Mouse (Mus musculus): ENCODE data around the gene Tnfsf14. TPM values are rescaled to one million over a fixed set of nuclear protein-coding genes. Genes with fewer than 3 reads are reported as not detected.
A peak's percentile ranks its signal among the peaks of the same experiment; 100 is the strongest.

Tnfsf14 gene
- polyA plus RNA-seq, 1 experiment from 2014 or later = not detected

- ATAC-seq (ENCODE audit: low FRiP score, low TSS enrichment) = no peak
- no peaks in the 10 kb centered on the region for H3K36me3 ChIP-seq (ENCODE audit: control insufficient read depth, insufficient read depth, low read length)
- no peak overlapping the region for H3K27ac ChIP-seq (replicated peaks)
- H3K9ac ChIP-seq (ENCODE audit: low read length) = no peak overlapping the region
- TF ChIP-seq CTCF (IDR thresholded peaks at IDR 0.05; ENCODE audit: low read depth) (no peak), EP300 (optimal IDR thresholded peaks at IDR 0.05) (no peak)
- DNase-seq (ENCODE audit: low spot score) = no peak
- H3K27me3 ChIP-seq (ENCODE audit: control insufficient read depth, insufficient read depth, low read length) = no peaks in the 10 kb centered on the region
- H3K4me1 ChIP-seq (replicated peaks; ENCODE audit: control insufficient read depth, insufficient read depth) = no peaks in the 10 kb centered on the region
- H3K9me3 ChIP-seq (ENCODE audit: control insufficient read depth, low read length) = no peaks in the 10 kb centered on the region
- WGBS = 57% methylated on average over 9 of the region's 9 CpGs
- no peak overlapping the region for H3K4me3 ChIP-seq (ENCODE audit: low read depth, low read length)
- no peak overlapping the region for H3K4me2 ChIP-seq (replicated peaks; ENCODE audit: low read depth)
Observed at GRCm38 (mm10) chr17:57223313-57223712, 29.3 kb upstream of the Tnfsf14 start.

DNA sequence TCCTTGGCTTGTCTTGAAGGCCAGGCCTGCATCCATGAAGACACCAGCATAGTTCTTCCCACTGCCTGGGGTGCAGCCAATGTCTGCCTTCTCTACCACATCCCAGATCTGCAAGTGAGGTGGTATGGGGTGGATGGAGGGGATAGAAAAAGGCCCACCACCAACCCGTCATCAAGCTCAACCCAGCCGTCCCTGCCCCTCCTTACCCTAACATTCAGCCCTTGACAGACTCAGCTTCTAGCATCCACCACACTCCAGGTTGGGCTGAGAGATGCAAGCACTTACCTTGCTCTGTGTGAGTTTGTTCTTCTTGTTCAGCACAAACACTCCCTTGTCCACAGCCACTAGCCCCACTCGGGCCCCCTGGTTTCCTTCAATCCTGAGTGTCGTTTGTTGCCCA is 27.9 kb upstream of the Tnfsf14 start:
- H3K4me1 ChIP-seq (replicated peaks; ENCODE audit: control insufficient read depth, insufficient read depth) = no peaks in the 10 kb centered on the region
- ATAC-seq (ENCODE audit: low FRiP score, low TSS enrichment) (no peak), DNase-seq (ENCODE audit: low spot score) (no peak)
- H3K27me3 ChIP-seq (ENCODE audit: control insufficient read depth, insufficient read depth, low read length) = no peaks in the 10 kb centered on the region
- H3K9ac ChIP-seq (ENCODE audit: low read length) = no peak overlapping the region
- no peak overlapping the region for H3K4me2 ChIP-seq (replicated peaks; ENCODE audit: low read depth)
- H3K9me3 ChIP-seq (ENCODE audit: control insufficient read depth, low read length) = no peaks in the 10 kb centered on the region
- TF ChIP-seq EP300 (optimal IDR thresholded peaks at IDR 0.05) = no peak
- no peak for TF ChIP-seq CTCF (IDR thresholded peaks at IDR 0.05; ENCODE audit: low read depth)
- H3K27ac ChIP-seq (replicated peaks) = no peak overlapping the region
- WGBS = 48% methylated on average over 4 of the region's 4 CpGs
- H3K36me3 ChIP-seq (ENCODE audit: control insufficient read depth, insufficient read depth, low read length) = no peaks in the 10 kb centered on the region
- no peak overlapping the region for H3K4me3 ChIP-seq (ENCODE audit: low read depth, low read length)

DNA sequence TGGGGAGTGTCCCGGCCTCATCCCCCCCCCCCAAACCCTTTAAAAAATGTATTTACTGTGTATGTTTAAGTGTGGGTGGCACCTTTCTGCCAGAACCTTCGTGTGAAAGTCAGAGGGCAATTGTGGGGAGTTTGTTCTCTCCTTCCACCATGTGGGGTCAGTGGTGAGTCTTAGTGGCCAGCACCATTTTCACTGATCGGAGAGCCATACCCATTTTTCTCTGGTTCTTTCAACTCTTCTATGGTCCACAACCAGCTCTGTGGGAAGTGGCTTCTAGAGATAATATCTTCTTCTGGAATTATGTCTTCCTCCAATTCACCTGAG is 25.9 kb upstream of the Tnfsf14 start:
- TF ChIP-seq EP300 (optimal IDR thresholded peaks at IDR 0.05) (no peak), CTCF (IDR thresholded peaks at IDR 0.05; ENCODE audit: low read depth) (peak; percentile 74)
- H3K27me3 ChIP-seq (ENCODE audit: control insufficient read depth, insufficient read depth, low read length) = no peaks in the 10 kb centered on the region
- H3K36me3 ChIP-seq (ENCODE audit: control insufficient read depth, insufficient read depth, low read length) = no peaks in the 10 kb centered on the region
- WGBS = 15% methylated on average over 3 of the region's 3 CpGs
- H3K4me1 ChIP-seq (replicated peaks; ENCODE audit: control insufficient read depth, insufficient read depth) = no peaks in the 10 kb centered on the region
- no peak overlapping the region for H3K4me2 ChIP-seq (replicated peaks; ENCODE audit: low read depth)
- H3K9ac ChIP-seq (ENCODE audit: low read length) = no peak overlapping the region
- H3K9me3 ChIP-seq (ENCODE audit: control insufficient read depth, low read length) = no peaks in the 10 kb centered on the region
- H3K27ac ChIP-seq (replicated peaks) = no peak overlapping the region
- no peak overlapping the region for H3K4me3 ChIP-seq (ENCODE audit: low read depth, low read length)
- DNase-seq (ENCODE audit: low spot score) (no peak), ATAC-seq (ENCODE audit: low FRiP score, low TSS enrichment) (no peak)

DNA sequence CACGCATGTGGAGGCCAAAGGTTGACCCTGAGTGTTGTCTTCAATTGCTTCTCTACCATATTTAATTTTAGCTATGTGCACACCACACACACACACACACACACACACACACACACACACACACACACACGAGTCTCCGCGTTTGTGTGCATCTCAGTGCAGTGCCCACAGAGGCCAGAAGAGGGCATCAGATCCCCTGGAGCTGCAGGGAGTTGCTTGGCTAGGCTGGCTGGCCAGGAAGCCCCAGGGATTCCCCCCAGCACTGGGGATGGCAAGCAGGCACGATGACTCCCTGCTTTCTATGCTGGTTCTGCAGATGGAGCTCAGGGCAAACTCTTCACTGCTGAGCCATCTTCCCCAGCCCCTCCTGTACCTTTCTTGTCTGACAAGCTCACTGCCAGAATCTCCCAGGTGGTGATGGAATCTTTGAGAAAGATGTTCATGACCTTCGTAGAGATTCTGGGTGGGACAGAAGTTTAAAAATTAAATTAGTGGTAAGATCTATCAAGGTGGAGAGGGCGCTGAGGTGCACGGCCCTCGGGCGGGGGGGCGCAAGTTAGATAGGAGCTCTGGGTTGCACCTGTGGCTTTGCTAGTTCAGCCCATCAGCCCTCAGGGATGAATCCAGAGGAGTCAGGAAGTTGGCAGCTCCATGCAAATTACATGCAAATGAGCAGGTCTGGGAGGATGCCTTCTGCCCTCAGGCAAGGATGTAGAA is 25.3 kb upstream of the Tnfsf14 start:
- Histone ChIP-seq H3K27me3 (ENCODE audit: control insufficient read depth, insufficient read depth, low read length) (no peaks in the 10 kb centered on the region), H3K36me3 (ENCODE audit: control insufficient read depth, insufficient read depth, low read length) (no peaks in the 10 kb centered on the region), H3K4me3 (ENCODE audit: low read depth, low read length) (no peak overlapping the region), H3K27ac (replicated peaks) (no peak overlapping the region), H3K4me2 (replicated peaks; ENCODE audit: low read depth) (no peak overlapping the region), H3K4me1 (replicated peaks; ENCODE audit: control insufficient read depth, insufficient read depth) (no peaks in the 10 kb centered on the region), H3K9ac (ENCODE audit: low read length) (no peak overlapping the region), H3K9me3 (ENCODE audit: control insufficient read depth, low read length) (no peaks in the 10 kb centered on the region)
- peak; percentile 90 for TF ChIP-seq CTCF (IDR thresholded peaks at IDR 0.05; ENCODE audit: low read depth)
- no peak for TF ChIP-seq EP300 (optimal IDR thresholded peaks at IDR 0.05)
- DNase-seq (ENCODE audit: low spot score) (peak; percentile 79), ATAC-seq (ENCODE audit: low FRiP score, low TSS enrichment) (peak; percentile 22; the same call in 1 of the 2 replicates)
- 23% methylated on average over 11 of the region's 11 CpGs for WGBS

DNA sequence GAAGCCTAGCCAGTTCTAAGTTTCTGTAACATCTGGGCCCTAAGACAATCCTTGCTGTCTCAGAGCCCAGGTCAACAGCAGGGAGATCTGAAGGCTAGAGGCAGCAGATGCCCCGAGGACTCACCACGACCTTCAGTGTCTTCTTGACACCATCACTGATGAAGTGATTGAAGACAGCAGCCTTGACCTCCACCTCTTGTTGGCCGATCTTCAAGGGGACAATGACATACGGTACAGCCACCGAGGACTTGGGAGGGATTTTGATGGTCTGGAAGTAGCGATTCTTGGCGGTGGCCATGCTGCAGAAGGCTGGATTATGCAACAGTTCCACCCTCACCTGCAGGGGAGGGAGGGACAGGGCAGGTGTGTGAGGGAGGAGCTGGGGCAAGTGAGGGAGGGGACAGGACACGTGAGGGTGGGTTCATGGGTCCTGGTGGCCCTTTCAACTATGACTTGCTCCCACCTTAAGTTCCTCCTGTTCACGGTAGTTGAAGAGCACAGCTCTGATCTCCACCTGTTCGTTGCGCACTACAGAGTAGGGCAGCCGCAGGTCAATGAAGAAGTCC is 24.4 kb upstream of the Tnfsf14 start:
- H3K4me1 ChIP-seq (replicated peaks; ENCODE audit: control insufficient read depth, insufficient read depth) = no peaks in the 10 kb centered on the region

GRCm38 (mm10) chr17:57214676-57215387 is 20.9 kb upstream of the Tnfsf14 start:
- Histone ChIP-seq H3K4me1 (replicated peaks; ENCODE audit: control insufficient read depth, insufficient read depth) (no peaks in the 10 kb centered on the region), H3K9ac (ENCODE audit: low read length) (no peak overlapping the region), H3K27ac (replicated peaks) (no peak overlapping the region), H3K36me3 (ENCODE audit: control insufficient read depth, insufficient read depth, low read length) (no peaks in the 10 kb centered on the region), H3K27me3 (ENCODE audit: control insufficient read depth, insufficient read depth, low read length) (no peaks in the 10 kb centered on the region), H3K9me3 (ENCODE audit: control insufficient read depth, low read length) (no peaks in the 10 kb centered on the region), H3K4me2 (replicated peaks; ENCODE audit: low read depth) (no peak overlapping the region), H3K4me3 (ENCODE audit: low read depth, low read length) (no peak overlapping the region)
- 38% methylated on average over 13 of the region's 13 CpGs for WGBS
- no peak for DNase-seq (ENCODE audit: low spot score)
- ATAC-seq (ENCODE audit: low FRiP score, low TSS enrichment) = 0 out of 2 replicates have a peak, but pooled peaks have one; percentile 49
- no peak for TF ChIP-seq EP300 (optimal IDR thresholded peaks at IDR 0.05)
- no peak for TF ChIP-seq CTCF (IDR thresholded peaks at IDR 0.05; ENCODE audit: low read depth)

More for the DNA sequence above, 24.4 kb upstream of the Tnfsf14 start:
- H3K27ac ChIP-seq (replicated peaks) = no peak overlapping the region
- H3K9me3 ChIP-seq (ENCODE audit: control insufficient read depth, low read length) = no peaks in the 10 kb centered on the region
- DNase-seq (ENCODE audit: low spot score) = no peak
- TF ChIP-seq CTCF (IDR thresholded peaks at IDR 0.05; ENCODE audit: low read depth) = no peak
- no peak for TF ChIP-seq EP300 (optimal IDR thresholded peaks at IDR 0.05)
- no peaks in the 10 kb centered on the region for H3K27me3 ChIP-seq (ENCODE audit: control insufficient read depth, insufficient read depth, low read length)
- no peak overlapping the region for H3K4me2 ChIP-seq (replicated peaks; ENCODE audit: low read depth)
- no peak overlapping the region for H3K9ac ChIP-seq (ENCODE audit: low read length)
- no peak overlapping the region for H3K4me3 ChIP-seq (ENCODE audit: low read depth, low read length)
- 66% methylated on average over 12 of the region's 12 CpGs for WGBS
- ATAC-seq (ENCODE audit: low FRiP score, low TSS enrichment) = no peak
- no peaks in the 10 kb centered on the region for H3K36me3 ChIP-seq (ENCODE audit: control insufficient read depth, insufficient read depth, low read length)
